Mouse (Mus musculus): ENCODE measurements around the gene Rin2. TPM values are rescaled to one million over a fixed set of nuclear protein-coding genes. Genes with fewer than 3 reads are reported as not detected.

Rin2 gene
- polyA plus RNA-seq, 1 experiment from 2014 or later = 33.0 TPM

GRCm38 (mm10) chr2:145684891-145685290 lies 9.9 kb downstream of the Rin2 start:
- no peak overlapping the region for H3K9ac ChIP-seq
- 88% methylated on average over 8 of the region's 8 CpGs for WGBS

DNA sequence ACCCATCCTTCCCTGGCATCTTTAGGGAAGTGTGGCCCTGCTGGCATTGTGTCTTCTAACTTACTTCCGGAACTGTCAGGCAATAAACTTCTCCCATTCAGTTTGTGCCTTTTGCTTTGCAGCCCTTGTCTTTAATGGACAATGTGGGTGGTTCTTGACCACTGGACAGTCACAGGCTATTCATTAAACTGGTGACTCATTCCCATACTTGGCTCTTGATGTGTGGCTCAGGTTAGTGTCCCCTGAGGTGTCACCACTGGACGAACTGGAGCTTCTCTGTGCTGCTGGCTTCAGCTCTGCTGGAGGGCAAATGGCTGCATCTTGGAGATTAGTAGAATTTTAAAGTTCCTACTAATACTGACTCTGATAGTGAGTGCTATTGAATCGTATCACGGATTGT lies 11.0 kb downstream of the Rin2 start:
- H3K9me3 ChIP-seq = no peaks in the 10 kb centered on the region

More at GRCm38 (mm10) chr2:145684891-145685290, 9.9 kb downstream of the Rin2 start:
- Histone ChIP-seq H3K36me3 (no peaks in the 10 kb centered on the region), H3K4me1 (peaks cover 35% of the 10 kb centered on the region), H3K27ac (no peak overlapping the region), H3K4me3 (no peak overlapping the region), H3K27me3 (no peaks in the 10 kb centered on the region), H3K4me2 (no peak overlapping the region), H3K9me3 (no peaks in the 10 kb centered on the region)
- ATAC-seq (ENCODE audit: insufficient number of reproducible peaks, insufficient read depth, low FRiP score, low TSS enrichment, low read depth) = no peak

DNA sequence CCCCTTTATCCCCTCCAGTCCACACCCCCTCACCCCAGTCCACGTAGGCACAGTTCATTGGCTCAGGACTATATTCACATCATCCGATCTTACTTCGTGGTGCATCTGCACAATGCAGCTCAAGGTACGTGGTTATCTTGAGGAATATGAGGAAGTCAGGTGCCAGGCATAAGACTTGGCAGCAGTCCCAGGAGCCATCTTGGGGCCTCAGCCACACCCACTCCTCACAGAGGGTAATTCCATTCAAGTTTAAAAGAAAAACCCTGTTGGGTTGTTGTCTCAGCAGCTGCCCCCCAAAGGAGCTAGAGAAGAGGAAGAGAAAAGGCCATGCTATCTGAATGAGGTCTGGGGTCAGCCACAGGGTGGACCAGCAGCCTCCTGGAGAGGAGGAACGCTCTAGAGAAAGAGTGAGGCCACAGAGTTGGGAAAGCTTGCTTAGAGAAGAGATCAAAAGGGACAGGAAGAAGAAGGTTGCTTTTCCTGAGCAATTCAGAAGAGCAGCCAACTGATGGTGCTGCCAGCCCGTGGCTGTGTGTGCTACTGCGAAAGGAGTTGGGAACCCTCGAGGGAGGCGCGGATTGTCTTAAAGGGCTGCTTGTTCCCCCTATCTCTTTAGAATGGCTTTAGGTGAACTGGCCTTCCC lies 16.5 kb downstream of the Rin2 start:
- H3K4me2 ChIP-seq = no peak overlapping the region
- H3K4me1 ChIP-seq = peaks cover 18% of the 10 kb centered on the region
- ATAC-seq (ENCODE audit: insufficient number of reproducible peaks, insufficient read depth, low FRiP score, low TSS enrichment, low read depth) = no peak
- H3K4me3 ChIP-seq = no peak overlapping the region
- WGBS = 86% methylated on average over 10 of the region's 10 CpGs
- H3K36me3 ChIP-seq = no peaks in the 10 kb centered on the region
- H3K9me3 ChIP-seq = no peaks in the 10 kb centered on the region
- no peaks in the 10 kb centered on the region for H3K27me3 ChIP-seq
- no peak overlapping the region for H3K9ac ChIP-seq
- no peak overlapping the region for H3K27ac ChIP-seq

More for the DNA sequence above, 11.0 kb downstream of the Rin2 start:
- Histone ChIP-seq H3K4me3 (no peak overlapping the region), H3K4me2 (no peak overlapping the region), H3K9ac (no peak overlapping the region), H3K36me3 (no peaks in the 10 kb centered on the region), H3K27me3 (no peaks in the 10 kb centered on the region), H3K4me1 (peaks cover 31% of the 10 kb centered on the region), H3K27ac (no peak overlapping the region)
- WGBS = 85% methylated on average over 4 of the region's 4 CpGs
- ATAC-seq (ENCODE audit: insufficient number of reproducible peaks, insufficient read depth, low FRiP score, low TSS enrichment, low read depth) = no peak

- Histone ChIP-seq H3K4me1 (peaks cover 13% of the 10 kb centered on the region), H3K36me3 (no peaks in the 10 kb centered on the region), H3K4me2 (no peak overlapping the region), H3K9ac (no peak overlapping the region), H3K27me3 (no peaks in the 10 kb centered on the region), H3K27ac (no peak overlapping the region), H3K9me3 (no peaks in the 10 kb centered on the region), H3K4me3 (no peak overlapping the region)
- no peak for ATAC-seq (ENCODE audit: insufficient number of reproducible peaks, insufficient read depth, low FRiP score, low TSS enrichment, low read depth)
- WGBS = 83% methylated on average over 6 of the region's 6 CpGs
Observed at GRCm38 (mm10) chr2:145697160-145697559, 22.1 kb downstream of the Rin2 start.

GRCm38 (mm10) chr2:145699414-145700071 lies 24.5 kb downstream of the Rin2 start:
- no peak overlapping the region for H3K4me2 ChIP-seq
- H3K27ac ChIP-seq = no peak overlapping the region
- no peaks in the 10 kb centered on the region for H3K27me3 ChIP-seq
- H3K4me3 ChIP-seq = no peak overlapping the region
- no peak overlapping the region for H3K9ac ChIP-seq
- no peaks in the 10 kb centered on the region for H3K36me3 ChIP-seq
- no peak for ATAC-seq (ENCODE audit: insufficient number of reproducible peaks, insufficient read depth, low FRiP score, low TSS enrichment, low read depth)
- peaks cover 8% of the 10 kb centered on the region for H3K4me1 ChIP-seq
- 34% methylated on average over 6 of the region's 6 CpGs for WGBS
- no peaks in the 10 kb centered on the region for H3K9me3 ChIP-seq

GRCm38 (mm10) chr2:145700237-145700985 lies 25.4 kb downstream of the Rin2 start:
- Histone ChIP-seq H3K4me3 (no peak overlapping the region), H3K27me3 (no peaks in the 10 kb centered on the region), H3K27ac (no peak overlapping the region), H3K9ac (no peak overlapping the region), H3K9me3 (no peaks in the 10 kb centered on the region), H3K4me2 (no peak overlapping the region), H3K36me3 (no peaks in the 10 kb centered on the region), H3K4me1 (peaks cover 8% of the 10 kb centered on the region)
- WGBS = 65% methylated on average over 8 of the region's 8 CpGs
- ATAC-seq (ENCODE audit: insufficient number of reproducible peaks, insufficient read depth, low FRiP score, low TSS enrichment, low read depth) = no peak

DNA sequence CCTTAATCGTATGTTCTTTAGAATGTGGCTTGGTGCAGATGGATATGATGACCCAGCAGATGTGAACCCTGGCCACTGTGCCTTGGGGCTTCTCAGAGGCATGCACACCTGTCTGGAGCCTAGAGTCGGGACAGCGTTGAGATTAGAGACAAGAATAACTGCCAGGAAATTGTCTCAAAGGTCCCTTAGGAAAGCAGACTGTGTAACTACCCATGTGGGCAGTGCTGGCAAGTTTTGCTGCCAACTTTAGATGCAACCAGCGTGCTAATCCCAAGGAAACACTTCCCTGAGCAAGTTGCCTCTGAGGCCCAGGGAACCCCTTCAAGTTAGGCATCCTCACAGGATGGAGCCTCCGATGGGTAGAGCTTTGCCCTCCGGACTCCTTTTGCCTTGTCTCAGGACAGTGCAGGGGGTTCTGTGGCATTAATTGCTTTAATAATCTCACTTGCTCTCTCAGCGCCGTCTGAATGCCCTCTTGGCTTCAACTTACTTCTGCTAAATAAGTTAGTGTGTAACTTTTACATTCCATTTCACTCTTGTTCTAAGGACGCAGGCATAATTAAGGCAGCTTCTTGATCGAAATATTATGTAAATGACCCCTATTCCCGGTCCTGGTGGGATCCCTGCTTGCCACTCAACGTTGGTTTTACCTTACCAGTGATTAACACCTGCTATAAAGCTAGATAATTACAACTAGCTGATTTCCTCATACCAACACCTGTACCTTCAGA lies 26.8 kb downstream of the Rin2 start:
- H3K4me1 ChIP-seq = peaks cover 8% of the 10 kb centered on the region
- H3K36me3 ChIP-seq = no peaks in the 10 kb centered on the region
- H3K9ac ChIP-seq = no peak overlapping the region
- no peak overlapping the region for H3K27ac ChIP-seq
- no peaks in the 10 kb centered on the region for H3K9me3 ChIP-seq
- H3K27me3 ChIP-seq = no peaks in the 10 kb centered on the region
- WGBS = 76% methylated on average over 12 of the region's 12 CpGs
- no peak for ATAC-seq (ENCODE audit: insufficient number of reproducible peaks, insufficient read depth, low FRiP score, low TSS enrichment, low read depth)
- H3K4me3 ChIP-seq = no peak overlapping the region
- no peak overlapping the region for H3K4me2 ChIP-seq

GRCm38 (mm10) chr2:145704738-145705137 lies 29.7 kb downstream of the Rin2 start:
- WGBS = 74% methylated on average over 7 of the region's 7 CpGs
- Histone ChIP-seq H3K27ac (no peak overlapping the region), H3K4me1 (peaks cover 6% of the 10 kb centered on the region; the same call in 1 of the 2 replicates), H3K4me3 (no peak overlapping the region), H3K4me2 (no peak overlapping the region), H3K9ac (no peak overlapping the region), H3K9me3 (no peaks in the 10 kb centered on the region), H3K27me3 (no peaks in the 10 kb centered on the region), H3K36me3 (no peaks in the 10 kb centered on the region)
- no peak for ATAC-seq (ENCODE audit: insufficient number of reproducible peaks, insufficient read depth, low FRiP score, low TSS enrichment, low read depth)

GRCm38 (mm10) chr2:145709727-145710389 lies 34.8 kb downstream of the Rin2 start:
- Histone ChIP-seq H3K36me3 (peaks cover 3% of the 10 kb centered on the region; the same call in 1 of the 2 replicates), H3K9ac (no peak overlapping the region), H3K9me3 (no peaks in the 10 kb centered on the region), H3K27ac (no peak overlapping the region), H3K4me2 (no peak overlapping the region), H3K4me3 (no peak overlapping the region), H3K4me1 (0 out of 2 replicates have a peak, but pooled peaks cover 4% of the 10 kb centered on the region), H3K27me3 (no peaks in the 10 kb centered on the region)
- 63% methylated on average over 11 of the region's 11 CpGs for WGBS
- ATAC-seq (ENCODE audit: insufficient number of reproducible peaks, insufficient read depth, low FRiP score, low TSS enrichment, low read depth) = no peak

GRCm38 (mm10) chr2:145711512-145711911 lies 36.5 kb downstream of the Rin2 start:
- 0 out of 2 replicates have a peak, but pooled peaks cover 4% of the 10 kb centered on the region for H3K4me1 ChIP-seq
- no peak overlapping the region for H3K4me2 ChIP-seq
- H3K9me3 ChIP-seq = no peaks in the 10 kb centered on the region
- no peak for ATAC-seq (ENCODE audit: insufficient number of reproducible peaks, insufficient read depth, low FRiP score, low TSS enrichment, low read depth)
- H3K27me3 ChIP-seq = no peaks in the 10 kb centered on the region
- WGBS = 73% methylated on average over 3 of the region's 3 CpGs
- no peak overlapping the region for H3K27ac ChIP-seq
- peaks cover 3% of the 10 kb centered on the region; the same call in 1 of the 2 replicates for H3K36me3 ChIP-seq
- H3K9ac ChIP-seq = no peak overlapping the region
- no peak overlapping the region for H3K4me3 ChIP-seq

DNA sequence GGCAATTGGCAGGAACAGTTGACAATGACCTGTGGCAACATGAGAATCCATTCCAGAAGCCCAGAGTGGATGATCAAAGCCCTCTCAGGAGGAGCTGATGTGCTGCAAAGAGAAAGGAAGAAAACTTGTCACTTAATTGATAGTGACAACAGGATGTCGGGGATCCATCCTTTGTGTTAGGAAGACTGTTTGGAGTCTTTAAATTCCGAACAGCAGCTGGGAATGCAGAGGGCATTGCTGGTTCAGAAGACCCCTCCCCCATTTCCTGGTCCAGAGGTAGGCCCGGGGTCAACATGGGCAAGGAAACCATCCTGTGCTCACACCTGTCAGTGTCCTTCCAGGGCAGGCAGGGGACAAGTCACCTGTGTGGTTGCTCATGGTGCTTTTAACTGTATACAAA lies 37.0 kb downstream of the Rin2 start:
- no peaks in the 10 kb centered on the region for H3K9me3 ChIP-seq
- H3K27me3 ChIP-seq = no peaks in the 10 kb centered on the region
- H3K4me3 ChIP-seq = no peak overlapping the region
- no peak overlapping the region for H3K4me2 ChIP-seq
- WGBS = 23% methylated on average over 3 of the region's 3 CpGs
- H3K36me3 ChIP-seq = peaks cover 3% of the 10 kb centered on the region; the same call in 1 of the 2 replicates
- no peak overlapping the region for H3K9ac ChIP-seq
- no peak overlapping the region for H3K27ac ChIP-seq
- ATAC-seq (ENCODE audit: insufficient number of reproducible peaks, insufficient read depth, low FRiP score, low TSS enrichment, low read depth) = no peak
- 0 out of 2 replicates have a peak, but pooled peaks cover 4% of the 10 kb centered on the region for H3K4me1 ChIP-seq

Data from embryonic facial prominence, embryonic 13.5 days (tissue).